Mouse (Mus musculus) thymus, postnatal 36 days (tissue): ENCODE data around the gene Zmynd10.

Experiments
- DNase-seq, 2 experiments: peaks; one replicate each; pipeline ENCODE4 v3.0.0; 2022; ENCODE audit warnings: mixed read lengths in 2 of 2

Gene Zmynd10

DNA sequence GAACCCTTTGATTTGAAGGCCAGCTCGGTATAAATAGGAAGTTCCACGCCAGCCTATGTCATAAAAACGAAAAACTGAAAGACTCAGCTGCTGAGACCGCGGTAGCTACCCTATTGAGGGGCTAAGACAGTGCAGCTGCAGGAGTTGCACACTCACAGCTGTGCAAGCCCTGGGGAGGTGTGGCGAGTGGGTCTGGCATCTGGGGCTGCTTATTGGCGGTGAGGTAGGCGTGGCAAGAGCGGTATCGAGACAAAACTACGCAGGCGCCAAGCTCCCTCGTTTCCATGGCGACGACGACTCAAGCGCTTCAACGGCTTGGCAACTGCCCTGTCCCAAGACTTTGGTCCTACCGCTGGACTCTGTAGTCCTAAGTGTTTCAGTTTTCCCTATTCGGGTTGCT is at the start of gene Zmynd10:
Gene Zmynd10, plus strand, starts transcription at position 273 of the 400 bp plus-strand sequence.
- peak; percentile 86 to 94 for DNase-seq

DNA sequence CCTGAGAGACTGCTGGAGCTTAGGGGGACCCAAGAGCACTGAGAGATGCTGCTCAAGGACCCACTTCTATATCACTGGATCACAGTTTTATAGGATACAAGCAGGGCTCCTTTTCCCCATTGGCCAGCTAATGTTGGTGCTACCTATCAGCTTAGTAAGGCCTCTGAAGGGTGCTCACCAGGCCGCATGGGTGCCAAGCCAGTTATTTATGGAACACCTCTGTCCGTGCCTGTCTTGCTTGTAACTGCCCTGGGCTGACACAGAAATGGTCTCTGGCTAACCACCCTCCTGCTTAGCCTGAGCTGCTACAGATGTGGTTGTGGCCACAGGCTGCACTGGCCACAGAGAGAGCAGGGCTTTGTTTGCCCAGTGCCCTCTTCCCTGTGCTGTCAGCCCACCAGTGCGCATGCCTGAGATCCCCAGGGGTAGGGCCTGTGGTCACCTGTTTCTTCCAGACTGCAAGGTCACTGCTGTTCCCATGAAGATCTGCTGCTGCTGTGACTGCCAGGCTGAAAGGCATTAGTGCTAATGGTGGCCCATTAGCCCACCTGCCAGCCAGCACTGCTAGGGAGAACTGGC is 46.3 kb upstream of the Zmynd10 start:
- DNase-seq = no peak

DNA sequence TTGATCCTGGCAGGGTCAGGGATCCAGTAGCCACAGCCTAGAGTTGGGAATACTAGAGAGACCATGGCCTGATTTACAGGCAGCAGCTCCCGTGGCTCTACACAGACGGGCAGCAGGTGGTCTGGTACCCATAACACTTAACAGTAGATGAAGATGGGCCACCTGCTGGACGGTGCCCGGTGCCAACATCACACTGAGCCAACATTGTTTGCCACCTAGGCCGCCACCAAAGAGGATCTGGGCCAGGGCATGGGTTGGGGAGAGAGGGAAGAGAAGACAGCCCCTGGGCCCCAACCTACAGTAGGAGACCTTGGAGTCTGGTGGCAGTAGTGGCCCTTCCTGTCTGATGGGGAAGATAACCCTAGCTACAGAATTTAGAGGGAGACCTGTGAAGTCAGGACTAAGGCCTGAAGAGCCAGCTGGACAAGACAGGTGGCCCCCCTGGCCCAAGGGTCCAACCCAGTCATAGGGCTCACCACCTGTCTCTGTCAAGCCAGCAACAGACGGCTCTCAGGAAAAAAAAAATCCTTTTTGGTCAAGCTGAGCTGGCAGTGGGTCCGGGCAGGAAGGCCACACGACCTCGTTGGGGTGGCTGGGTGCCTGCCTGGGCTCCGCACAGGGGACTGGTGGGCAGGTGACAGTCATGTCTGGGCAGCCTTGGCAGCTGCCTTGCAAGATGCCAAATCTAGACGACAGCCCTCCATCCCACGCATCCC is 44.8 kb upstream of the Zmynd10 start:
- no peak for DNase-seq

DNA sequence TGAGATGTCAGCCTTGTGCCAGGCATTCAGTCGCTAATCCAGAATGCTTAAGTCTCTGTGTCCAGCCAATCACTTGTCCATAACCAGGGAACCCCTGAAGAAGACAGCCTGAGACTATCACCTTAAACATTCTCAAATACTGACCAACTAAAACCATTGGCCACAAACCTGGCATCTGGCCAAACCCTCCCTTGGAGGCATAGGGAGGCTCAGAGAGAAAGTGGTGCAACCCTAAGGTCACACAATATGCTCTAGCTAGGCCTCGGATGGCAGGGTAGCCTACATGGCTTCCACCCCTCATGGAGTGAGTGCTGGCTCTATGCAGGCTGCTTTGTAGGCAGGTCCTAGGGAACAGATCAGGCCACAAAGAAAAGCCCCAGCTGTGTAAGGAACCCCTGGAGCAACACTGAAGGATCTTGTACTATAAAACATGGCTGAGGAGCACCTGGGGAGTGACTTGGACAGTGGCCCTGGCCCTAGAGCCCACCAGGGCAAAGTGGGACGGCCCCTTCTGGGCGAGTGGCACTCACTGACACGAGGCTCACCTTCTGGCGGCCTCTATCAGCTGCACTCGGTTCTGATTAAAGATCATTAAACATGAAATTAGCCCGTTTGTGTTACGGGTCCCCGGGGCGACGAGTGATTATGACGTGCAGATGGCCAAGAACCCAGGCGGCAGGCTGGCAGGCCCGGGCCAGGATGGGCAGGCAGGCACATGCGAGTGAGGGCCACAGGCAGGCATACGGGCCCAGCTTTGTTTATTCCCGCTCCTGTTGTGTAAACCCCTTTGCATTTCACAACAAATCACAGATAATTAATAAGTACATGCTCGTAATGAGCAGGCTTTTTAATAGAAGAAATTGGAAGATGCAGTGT is 42.2 kb upstream of the Zmynd10 start:
- DNase-seq = no peak

DNA sequence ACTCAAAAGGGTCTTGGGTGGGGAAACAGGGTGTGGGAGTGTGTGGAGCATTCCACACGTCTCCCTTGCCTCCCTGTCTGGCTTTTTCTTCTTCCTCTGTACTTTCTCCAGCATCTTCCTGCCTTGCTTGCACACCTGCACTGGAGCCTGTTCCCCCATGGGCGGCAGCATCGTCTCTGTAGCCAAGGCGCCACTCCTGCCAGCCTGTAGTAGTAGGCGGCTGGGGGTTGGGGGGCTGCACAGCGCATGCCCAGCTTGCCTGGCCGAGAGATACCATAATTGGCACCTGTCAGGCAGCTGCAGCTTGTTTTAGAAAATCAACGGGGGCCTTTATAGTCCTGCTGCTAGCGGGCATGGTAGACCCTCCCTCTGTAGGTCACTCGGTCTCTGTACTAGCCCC is 38.8 kb upstream of the Zmynd10 start:
- peak in 1 of 2 experiments; percentile 33 for DNase-seq

DNA sequence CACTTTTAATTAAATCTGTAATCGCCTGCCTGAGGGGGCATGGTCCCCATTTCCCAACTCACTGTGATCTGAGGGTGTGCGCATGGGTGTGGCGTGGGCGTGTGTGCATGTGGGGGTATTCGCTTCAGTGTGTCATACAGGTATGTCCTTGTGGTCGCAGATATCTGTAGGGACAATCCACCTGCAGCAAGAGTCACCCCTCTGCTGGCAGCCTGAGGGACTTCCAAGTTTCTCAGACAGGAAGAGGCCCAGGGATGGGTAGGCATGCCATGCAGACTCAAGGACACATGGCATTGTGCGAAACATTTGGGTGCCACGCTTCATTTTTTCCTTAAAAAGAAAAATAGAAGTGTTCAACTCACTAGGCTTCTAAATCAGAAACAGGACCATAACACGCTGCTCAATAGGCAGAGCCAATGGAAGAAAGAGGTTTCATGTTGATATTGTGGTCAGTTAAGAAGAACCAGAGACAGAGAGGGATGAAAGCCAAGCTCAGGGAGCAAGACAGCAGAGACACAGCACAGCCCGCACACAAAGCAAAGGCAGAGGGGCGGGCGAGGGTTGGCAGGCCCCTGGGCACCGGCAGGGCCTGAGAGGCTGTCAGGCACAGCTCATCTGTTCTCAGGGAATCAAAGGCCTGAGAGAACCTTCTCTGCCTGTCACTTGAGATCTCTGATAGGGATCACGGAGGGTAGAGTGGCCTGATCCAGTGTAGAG is 36.6 kb upstream of the Zmynd10 start:
- DNase-seq = no peak

DNA sequence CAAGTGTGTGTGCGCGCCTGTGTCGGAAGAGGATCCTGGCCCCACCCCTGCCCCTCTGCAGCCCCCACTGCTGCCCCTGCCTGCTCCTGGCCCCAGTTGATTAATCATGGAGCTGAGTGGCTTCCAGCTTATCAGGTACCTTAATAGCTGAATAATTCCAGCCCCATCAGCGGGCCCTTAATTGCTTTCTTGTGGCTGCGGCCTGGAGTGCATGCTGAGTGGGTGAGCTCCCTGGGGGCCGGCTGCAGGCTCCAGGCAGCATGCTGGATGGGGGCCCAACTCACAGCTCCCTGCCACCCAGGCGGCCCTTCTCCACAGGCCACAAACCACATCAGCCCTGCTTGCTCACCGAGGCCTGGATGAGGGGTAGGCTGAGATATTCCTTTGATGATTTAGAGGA is 35.7 kb upstream of the Zmynd10 start:
- DNase-seq = no peak

DNA sequence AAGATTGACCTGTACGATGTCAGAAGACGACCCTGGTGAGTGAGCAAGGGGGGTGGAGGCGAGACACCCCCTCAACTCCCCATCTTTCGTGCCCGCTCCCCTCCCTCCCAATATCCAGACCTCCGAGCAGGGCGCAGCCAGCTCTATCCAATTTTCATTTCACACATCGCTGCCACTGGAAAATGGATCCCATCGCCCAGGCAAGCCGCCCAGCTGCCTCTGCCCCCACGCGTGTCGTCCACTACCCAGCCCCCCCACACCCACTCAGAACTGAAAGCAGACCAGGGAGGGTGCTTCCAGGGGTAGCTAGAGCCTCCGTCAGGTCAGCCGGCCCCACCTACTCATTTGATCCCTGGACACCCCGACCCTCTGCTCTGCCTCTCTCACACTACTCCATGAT is 34.8 kb upstream of the Zmynd10 start:
- no peak for DNase-seq

DNA sequence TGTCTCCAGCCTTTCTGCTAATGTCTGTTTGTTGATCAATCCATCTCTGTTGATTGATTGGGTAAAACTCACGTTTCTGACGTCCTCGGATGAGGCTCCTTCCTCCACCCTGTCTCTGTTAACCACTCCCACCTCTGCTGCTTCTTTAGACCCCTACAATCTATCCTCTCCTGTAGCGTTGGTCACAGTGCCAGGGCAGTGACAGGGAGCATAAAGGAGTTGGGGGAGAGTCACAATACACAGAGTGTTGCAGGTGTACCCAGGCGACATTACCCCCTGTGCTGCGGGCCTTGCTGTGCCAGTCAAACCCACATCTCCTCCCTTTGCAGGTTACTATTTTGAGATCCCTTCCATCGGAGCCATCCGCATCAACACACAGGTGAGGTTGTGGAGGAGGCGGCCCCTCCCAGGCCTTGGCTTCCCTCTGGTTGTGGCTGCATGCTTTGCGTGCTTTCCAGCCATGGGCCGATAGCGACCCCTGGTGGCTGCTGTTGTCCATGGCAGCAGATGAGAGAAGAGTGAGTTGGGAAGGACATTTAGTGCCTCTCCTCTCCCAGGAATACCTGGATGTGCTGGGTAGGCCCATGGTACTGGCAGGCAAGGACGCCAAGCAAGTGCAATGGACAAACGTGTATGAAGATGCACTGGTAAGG is 32.7 kb upstream of the Zmynd10 start:
- DNase-seq = peak; percentile 77 to 81

DNA sequence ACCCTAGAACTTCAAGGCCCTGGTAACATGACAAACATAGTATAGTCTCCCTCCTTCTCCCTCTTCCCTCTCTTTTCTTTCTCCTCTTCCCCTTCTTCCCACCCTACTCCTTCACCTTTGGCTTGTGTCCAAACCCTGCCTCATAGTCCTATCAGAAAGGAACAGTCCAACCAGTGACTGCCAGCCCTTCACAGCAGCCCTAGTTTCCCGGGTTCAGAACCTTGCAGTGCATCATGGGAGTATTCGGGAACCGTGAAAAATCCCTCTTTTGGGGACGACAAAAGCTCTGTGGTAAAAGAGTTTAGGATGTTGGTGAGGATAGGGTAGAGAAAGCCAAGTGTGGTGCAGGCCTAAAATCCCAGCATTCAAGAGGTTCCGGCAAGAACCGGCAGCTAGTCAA is 26.8 kb upstream of the Zmynd10 start:
- DNase-seq = no peak

DNA sequence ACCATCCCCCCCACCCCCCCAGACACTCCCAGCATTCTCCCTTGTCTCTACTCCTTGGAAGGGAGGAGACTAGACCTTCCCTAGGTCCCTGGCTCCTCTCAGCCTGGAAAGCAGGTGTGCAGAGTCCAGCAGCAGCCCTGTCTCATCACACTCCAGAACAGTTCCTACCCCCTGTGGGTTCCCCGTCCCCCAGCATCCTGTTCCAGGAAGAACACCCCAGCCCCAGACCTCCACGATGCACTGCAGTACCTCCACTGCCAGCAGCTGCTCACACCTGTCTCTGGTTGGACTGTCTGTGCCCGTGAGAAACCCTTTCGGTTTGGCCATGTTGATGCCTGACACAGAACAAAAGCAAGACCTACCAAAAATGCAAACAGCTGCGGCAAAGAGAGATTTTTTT is 25.9 kb upstream of the Zmynd10 start:
- peak; percentile 61 to 75 for DNase-seq

DNA sequence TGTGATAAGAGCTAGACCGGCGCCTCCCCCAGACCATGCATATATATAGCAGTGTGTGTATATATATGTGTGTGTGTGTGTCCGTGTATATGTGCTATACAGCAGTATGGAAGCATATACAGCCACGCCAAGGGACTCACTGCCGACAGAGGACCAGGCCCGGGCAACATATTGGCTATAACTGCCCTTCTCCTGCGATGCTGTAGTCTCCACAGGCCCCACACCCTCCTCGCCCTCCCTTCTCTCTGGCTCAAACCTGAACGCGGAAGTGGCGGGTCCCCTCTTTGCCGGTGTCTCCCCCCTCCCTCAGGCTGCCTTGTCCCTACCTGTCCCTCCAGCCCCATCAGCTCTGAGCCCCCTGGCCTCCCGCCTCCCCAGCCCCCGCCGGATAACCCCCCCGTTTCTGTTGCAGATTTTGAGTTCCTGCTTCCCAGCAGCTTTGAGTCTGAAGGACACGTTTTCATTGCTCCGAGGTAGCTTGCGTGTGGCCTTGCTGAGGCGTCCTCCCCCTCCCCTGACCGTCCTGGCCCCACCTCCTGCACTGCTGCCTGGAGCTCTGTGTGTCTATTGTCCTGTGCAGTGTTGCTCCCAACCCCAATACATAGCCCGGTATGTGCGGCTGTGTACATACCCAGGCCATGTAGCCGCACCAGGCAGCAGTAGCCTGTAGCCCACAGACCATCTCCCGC is 25.2 kb upstream of the Zmynd10 start:
- DNase-seq = peak; percentile 63 to 67

DNA sequence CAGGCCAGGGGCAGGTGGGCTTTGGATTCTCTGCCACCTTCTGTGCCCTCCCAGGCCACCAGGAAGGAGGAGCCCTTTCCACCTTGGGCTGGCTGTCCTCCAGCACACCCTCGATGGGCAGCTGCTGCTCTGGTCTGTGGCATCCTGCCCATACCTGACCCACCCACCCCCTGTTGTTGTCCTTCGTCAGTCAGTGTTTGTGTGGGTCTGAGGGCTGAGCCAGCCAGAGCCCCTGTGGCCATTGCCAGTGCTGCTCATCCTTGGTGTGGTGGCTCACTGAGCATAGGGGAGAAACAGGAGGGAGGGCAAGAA is 24.7 kb upstream of the Zmynd10 start:
- DNase-seq = peak in 1 of 2 experiments; percentile 29

DNA sequence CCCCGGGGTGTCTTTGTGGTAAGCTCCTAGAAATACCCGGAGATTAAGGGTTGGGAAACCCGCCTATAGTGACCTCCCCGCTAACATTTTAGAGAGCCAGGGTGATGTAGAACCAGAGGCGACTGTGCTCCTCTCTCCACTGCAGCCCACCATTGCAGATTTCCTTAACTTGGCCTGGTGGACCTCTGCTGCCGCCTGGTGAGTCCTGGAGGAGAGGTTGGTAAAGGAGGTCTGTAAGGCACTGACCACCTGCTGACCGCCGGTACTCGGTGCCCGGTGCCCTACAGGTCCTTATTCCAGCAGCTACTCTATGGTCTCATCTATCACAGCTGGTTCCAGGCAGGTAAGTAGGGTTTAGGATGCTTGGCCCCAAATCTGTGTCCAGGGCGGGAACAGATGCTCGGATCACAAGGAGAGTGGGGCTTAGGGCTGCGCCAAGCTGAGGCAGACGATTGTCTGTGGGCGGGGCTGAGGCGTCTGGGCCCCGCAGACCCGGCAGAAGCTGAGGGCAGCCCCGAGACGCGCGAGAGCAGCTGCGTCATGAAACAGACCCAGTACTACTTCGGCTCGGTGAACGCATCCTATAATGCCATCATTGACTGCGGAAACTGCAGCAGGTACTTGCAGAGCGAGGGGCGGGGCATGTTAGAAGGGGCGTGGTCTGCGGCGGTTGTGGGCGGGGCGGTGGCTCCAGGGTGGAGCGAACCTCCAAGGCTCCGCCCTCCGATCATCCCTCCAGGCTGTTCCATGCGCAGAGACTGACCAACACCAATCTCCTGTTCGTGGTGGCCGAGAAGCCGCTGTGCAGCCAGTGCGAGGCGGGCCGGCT is 20.7 kb upstream of the Zmynd10 start:
- DNase-seq = peak; percentile 81 to 83

DNA sequence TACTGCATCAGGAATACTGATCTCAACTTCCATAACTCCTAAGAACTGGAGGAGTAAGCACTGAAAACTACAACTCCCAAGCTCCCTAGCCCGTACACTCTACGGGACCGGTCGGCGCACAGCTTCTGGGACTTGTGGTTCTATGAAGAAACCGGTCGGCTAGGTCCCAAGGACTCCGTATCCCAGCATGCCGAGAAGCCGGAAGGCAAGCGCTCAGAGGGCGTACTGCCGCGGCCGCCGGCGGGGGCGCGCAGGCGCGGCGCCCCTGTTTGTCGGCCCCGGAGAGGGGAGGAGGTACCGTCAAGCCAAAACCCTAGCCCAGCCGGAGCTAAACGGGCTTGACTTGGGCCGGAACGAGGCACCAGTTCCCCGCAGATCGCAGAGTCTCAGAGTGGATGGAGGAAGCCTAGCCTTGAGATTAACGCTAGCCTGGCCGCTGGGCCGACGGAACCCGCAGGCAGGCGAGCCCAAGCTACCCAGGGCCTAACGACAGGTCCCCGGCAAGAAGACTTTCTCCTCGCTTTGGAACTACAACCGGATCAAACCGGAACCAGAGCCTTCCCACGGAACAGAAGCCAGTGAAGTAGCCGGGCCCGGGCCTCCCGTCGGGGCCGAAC is 13.2 kb upstream of the Zmynd10 start, which contains the start of gene Tmem115:
Gene Tmem115, plus strand, starts transcription at position 155 of the 617 bp plus-strand sequence.
- peak; percentile 86 to 93 for DNase-seq

DNA sequence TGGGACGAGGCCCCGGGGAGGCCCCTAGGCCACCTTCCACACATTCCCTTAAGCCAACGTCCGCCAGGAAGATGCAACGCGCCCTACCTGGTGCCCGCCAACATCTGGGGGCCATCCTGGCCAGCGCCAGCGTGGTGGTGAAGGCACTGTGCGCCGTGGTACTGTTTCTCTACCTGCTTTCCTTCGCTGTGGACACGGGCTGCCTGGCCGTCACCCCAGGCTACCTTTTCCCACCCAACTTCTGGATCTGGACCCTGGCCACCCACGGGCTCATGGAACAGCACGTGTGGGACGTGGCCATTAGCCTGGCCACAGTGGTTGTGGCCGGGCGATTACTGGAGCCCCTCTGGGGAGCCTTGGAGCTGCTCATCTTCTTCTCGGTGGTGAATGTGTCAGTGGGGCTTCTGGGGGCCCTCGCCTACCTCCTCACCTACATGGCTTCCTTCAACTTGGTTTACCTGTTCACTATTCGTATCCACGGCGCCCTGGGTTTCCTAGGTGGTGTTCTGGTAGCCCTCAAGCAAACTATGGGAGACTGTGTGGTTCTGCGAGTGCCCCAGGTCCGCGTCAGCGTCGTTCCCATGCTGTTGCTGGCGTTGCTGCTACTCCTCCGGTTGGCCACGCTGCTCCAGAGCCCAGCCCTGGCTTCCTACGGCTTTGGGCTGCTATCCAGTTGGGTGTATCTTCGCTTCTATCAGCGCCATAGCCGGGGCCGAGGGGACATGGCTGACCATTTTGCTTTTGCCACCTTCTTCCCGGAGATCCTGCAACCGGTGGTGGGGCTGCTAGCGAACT is 12.5 kb upstream of the Zmynd10 start:
- peak; percentile 30 to 39 for DNase-seq

DNA sequence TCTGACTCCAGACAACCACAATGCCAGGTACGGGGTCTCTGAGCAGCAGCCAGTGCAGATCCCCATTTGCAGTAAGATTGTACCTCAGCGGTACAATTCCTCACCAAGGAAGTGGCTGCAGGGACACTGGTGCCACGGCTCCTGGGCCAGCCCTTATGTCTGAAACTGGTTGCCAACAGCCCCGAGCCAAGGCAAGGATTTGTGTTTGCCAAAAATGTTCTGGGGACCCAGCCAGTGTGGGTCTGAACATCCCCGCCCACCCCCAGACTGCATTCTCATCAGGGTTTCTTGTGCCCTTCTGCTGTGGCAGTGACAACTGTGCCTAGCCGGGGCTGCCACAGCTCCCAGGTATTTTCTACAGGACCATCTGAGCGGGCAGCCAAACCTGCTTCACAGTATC is 8.9 kb upstream of the Zmynd10 start:
- no peak for DNase-seq

DNA sequence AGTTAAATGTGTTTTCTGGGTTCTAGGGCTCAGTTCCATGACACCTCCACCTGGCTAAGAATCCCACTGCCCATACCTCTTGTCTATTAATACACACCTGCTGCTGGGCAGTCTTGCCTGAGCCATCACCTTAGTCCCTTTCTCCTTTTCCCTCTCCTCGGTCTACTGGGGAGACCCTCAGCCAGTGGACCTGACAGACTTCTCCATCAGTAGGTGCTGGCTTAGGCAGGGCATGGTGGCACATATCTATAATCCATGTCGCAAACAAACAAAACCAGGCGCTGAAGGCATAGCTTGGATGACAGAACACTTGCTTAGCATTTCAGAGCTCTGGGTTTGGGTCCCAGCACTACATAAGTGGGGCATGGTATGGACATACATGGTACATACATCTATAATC is 8.4 kb upstream of the Zmynd10 start:
- no peak for DNase-seq

DNA sequence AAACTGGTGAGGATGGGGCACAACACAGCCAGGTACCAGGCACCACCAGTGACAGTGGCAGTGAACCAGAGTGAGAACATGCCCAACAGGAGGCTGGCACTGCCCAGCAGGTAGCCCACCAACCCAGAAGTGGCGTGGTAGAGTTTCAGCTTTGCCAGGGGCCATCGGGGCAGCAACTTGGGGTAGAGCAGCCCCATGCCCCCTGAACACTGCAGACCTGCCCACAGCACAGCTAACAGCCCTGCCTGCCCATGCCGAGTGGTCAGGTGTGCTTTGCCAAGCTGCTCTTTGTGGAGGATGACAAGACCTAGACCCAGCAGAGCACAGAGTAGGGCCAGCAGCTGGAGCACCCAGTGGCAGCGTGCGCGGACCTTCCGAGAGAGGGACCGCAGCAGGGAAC is 7.2 kb upstream of the Zmynd10 start:
- DNase-seq = no peak

DNA sequence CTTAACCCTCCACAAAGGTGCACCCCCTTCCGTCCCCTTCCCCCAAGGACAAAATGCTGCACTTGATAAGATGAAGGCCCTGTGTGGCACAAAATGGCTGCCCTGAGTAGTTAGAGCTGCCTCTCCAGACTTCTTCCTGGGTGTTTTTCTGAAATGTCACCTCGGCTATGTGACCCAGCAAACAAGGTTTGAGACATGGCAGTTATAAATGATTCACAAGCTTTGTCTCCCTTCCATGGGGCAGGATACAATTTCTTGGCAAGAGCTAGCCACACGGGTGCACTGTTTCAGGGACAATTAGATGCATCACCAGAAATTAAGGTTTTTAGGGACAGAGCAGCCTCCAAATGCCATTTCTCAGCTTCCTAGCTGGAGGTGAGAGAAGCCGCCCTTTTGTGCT is 6.7 kb upstream of the Zmynd10 start:
- no peak for DNase-seq
